Mouse (Mus musculus) c-Kit-positive CD71-positive TER-119-positive erythroid progenitor cells, embryonic 14.5 days (primary cell): ENCODE data around the gene Ccl2.

Source experiments
- DNase-seq: peaks from one replicate; pipeline ENCODE4 v3.0.0-alpha.2; 2013; ENCODE audit warnings: low spot score

Ccl2 gene

DNA sequence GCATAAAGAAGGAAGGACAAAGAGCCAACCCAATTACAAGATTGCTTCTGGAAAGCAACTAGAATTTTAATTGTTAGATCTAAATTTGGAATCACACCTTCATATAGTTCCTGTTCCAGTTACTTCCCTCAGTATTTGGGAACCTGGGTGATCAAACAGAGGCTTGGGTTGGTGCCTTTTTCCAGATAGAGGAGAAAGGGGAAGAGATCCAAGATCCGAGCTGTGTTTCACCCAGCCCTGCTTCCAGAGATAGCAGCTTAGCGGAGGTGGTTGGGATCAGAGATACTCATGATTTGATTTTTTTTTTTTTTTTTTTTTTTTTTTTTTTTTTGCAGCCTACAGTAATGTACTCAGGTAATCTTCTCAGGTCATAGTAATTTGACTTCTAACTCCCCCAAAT, 486 bp downstream of the Ccl2 start:
- DNase-seq: no peak

DNA sequence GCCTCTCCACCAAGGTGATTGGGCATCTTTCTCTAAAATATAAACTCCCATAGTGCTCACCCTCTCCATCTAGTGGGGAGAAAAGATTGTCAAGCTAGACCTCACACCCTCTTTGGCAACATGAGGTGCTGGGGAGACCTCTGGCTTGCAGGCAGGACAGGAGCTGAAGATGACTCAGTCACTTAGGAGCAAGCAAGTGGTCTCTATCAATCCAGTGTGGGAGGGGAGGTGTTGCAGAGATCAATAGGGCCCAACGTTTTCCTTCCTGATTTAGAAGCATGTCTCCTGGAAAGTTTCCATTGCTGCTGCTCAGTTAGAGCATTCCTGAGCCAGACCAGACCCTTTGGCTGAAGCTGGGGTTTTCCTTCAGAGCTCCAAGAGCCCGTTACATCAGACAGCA, 3.2 kb downstream of the Ccl2 start, which contains the start of gene Gm17268:
Gene Gm17268 (minus strand): TSS at position 28 of the 400 bp plus-strand sequence.
- DNase-seq: no peak

DNA sequence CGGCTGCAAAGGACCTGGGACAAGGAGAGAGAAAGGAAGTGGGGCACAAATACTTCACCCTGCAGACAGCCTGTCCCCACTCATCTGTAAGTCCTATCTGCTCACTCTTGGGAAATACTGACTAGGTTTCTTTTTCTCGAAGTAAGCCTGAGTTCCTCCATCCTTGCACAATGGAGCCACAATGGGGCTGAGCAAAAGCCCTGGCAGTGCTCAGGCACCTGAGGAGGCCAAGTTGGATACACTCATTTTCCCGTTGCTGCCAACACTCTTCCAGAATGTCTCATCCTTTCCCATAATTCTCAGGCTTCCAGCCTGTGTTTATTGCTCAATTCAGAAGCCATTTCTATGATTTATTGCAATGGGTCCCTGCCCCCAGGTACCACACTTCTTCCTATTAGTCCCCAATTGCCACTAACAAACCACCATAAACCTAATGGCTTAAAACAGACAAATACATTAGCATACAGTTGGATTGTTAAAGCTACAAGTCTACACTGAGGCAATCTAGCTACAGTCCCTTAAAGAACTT, 3.8 kb downstream of the Ccl2 start:
- DNase-seq: no peak

DNA sequence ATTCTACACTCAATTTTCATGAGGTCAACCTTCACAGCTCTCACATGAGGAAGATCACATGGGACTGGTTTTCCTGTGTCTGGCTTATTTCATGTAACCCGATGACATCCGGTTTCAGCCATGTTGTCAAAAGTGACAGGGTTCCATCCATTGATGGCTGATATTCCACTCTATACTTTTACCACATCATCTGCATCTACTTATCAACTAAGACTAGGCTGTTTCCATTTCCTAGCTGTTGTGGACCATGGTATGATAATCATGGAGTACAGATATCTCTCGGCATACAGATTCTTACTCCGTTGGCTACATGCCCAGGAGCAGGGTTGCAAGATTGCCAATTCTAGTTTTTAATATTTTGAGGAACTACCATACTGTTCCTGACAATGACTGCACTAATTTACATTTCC, 6.3 kb downstream of the Ccl2 start:
- no peak for DNase-seq

DNA sequence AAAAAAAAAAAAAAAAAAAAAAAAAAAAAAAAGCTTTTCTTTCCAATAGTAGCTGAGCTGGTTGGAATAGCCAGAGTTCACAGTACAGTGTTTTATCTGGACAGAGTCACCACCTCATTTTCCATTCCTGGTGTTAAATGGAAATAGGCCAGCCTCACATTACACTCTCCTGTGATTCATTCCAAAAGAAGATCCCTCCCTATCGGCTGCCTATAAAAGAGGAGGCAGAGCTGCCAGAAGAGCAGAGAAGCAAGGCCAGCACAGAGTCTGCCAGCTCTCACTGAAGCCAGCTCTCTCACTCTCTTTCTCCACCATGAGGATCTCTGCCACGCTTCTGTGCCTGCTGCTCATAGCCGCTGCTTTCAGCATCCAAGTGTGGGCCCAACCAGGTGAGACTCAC, 10.1 kb downstream of the Ccl2 start, which contains the start of gene Ccl7:
Gene Ccl7 (plus strand): TSS at position 242 of the 400 bp plus-strand sequence.
- DNase-seq: no peak

DNA sequence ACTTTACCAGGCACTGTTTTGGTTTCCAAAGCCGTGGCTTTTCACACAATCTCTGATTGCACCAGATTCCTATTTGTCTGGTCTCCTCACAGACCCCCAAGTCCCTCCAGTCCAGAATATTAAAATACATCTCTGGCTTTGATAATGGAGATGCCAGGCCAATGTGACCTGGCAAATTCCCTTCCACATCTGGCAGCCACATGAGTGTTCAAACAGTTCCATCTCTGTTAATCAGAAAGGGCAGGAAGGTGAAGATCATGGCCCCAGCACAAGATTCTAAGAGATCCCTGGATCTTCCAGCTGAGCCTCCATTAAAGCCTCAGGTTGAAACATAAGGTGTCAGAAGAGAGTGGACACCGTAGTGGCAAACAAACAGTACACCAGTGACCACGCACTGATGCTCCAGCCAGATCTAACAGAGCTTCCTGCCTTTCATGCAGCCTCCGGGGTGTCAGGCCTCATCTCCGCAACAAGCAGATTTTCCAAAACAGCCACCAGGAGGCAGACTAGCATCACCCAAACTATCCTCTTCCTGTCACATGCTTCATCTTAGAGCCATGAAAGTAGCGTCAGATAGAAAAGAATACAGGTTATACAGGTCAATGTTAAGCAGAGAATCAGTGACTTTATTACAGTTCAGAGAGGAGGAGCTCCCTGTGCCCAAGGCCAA, 12.5 kb downstream of the Ccl2 start:
- DNase-seq: peak; percentile 5

DNA sequence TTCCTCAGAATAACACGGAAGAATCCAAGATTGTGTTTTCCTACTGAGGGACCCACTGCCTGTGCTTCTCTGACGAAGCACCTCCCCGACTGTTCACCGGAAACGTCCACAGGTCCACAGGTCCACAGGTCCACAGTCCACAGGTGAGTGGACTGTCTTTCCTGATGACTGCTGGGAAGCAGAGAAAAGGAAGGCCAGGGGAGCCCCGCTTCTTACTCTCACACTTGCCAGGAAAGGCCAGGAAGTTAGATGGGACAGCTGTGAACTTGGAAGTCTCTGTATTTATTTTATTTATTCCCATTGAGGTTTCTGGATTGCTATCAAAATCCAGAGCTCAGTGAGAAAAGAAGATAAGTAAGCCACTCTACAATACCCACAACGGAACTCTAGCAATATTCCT, 18.5 kb downstream of the Ccl2 start:
- no peak for DNase-seq

DNA sequence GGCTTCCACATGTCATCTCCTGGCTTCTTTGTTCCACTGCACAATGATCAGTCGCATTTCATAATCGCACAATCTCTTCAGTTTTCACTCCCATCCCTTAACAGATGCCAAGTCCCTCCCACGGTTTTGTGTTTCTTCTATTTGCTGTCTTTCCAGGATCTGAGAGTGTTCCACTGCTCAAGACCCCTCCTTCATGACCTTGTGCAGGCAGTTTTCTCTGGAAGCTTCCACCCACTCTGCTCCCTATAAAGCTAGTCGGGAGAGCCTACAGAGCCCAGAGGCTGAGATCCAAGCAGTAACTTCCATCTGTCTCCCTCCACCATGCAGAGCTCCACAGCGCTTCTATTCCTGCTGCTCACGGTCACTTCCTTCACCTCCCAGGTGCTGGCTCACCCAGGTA, 22.3 kb downstream of the Ccl2 start, which contains the start of gene Ccl11:
Gene Ccl11 (plus strand): TSS at position 178 of the 400 bp plus-strand sequence.
- no peak for DNase-seq

DNA sequence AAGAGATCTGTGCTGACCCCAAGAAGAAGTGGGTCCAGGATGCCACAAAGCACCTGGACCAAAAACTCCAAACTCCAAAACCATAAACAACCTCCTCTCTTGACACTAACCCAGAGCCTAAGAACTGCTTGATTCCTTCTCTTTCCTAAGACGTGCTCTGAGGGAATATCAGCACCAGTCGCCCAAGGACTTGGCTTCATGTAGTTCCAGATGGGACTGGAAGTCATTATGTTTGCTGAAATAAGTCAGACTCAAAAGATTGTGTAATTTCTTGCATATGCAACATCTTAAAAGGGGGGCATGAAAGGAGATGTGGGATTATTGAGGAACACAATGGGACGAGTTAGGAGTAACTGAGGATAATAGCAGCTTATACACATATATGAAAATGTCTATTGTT, 26.9 kb downstream of the Ccl2 start:
- DNase-seq: no peak

DNA sequence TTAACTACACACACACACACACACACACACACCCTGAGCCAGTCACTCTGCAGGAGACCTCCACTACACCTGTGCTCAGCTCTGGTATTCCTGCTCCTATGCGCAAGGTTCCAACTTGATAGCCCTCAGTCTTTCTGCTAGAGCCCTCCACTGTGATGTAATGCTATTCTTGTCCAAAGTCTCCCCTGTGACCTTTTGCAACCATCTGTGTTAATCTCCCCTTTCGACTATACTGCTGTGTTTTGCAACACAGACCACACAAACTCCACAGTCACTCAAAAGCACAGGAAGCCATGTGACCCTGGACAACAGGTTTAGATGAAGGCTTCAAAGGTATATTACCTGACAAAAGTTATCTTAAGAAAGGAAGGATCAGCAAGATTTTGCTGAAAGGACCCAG, 28.1 kb downstream of the Ccl2 start:
- no peak for DNase-seq

DNA sequence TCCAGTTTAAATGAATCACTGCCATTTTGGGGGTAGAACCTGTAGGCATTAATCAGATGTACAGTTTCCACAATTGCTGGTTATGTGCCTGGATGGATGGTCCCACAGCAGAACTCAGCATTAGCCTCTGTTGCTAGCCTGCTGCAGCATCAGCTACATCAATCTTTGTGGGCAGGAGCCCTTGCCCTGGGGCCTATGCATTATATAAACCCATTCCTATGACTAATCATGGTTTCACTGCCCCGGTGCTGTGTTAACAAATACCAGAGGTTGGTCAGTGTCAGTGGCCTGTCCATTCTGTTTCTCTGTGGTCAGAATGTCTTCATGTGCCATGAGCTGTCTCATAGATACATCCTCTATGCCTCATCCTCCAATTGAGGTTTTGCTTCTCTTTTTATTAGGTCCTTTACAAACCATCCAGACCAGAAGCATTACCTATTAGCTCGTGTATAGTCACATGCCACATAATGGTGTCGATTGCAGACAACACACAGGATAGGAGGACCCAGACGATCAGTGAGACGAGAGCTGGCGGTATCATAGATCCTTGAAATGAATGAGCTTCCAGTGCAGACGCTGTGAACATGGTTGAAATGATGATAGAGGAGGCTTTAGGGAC, 31.7 kb downstream of the Ccl2 start:
- DNase-seq: no peak

DNA sequence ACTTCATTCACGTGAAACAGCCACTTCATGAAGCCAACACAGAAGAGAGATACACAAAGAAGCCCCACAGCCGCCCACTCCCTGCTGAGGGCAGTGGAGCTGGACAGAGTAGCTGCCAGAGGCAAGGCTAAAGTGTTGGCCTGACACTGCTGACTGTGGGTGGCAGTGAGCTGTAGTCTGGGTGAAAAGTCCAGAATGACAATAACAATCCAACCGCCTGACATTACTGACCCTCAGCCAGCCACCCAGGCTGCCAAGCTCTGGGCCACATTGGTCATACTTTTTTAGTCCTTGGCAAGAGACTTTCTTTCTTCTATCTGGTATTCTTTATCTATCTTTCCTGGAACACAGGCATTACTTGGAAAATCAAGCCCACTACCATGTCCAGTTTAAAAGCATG, 35.7 kb downstream of the Ccl2 start:
- DNase-seq: no peak

DNA sequence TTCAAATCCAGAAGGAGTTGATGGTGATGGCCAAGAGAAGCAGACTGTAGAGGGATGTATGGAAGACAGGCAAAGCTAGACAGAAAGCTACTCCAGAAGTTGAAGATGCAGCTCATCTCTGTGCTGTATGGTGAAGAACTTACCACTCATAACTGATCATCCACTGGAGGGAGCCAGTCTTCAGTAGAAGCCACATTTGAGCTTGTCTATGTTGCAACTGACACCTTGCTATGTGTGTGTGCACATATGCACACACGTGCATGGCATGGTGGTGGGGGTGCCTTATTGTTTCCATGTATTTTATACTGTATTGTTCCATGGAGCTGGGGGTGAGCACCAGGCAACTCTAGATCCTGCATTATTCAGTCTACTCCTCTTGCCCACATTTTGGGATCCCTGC, 37.0 kb downstream of the Ccl2 start:
- no peak for DNase-seq

DNA sequence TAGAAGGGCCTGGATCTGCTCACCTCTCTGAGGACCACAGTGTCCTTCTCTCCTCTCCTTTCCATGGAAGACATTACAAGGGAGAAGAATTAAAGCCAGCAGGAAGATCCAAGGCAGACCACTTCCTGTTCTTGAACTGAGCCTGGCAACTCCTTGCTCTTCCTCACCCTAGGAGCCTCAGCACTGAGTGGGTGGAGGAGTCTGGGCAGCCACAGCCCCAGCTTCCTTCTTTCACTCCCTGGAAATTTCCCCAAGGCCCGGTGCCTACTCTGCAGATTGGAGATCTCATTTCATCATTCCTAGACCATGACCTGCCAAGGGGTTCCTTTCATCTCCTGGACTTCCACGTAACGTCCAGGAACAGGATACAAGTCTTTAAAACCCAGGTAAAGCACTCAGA, 37.6 kb downstream of the Ccl2 start:
- DNase-seq: no peak

DNA sequence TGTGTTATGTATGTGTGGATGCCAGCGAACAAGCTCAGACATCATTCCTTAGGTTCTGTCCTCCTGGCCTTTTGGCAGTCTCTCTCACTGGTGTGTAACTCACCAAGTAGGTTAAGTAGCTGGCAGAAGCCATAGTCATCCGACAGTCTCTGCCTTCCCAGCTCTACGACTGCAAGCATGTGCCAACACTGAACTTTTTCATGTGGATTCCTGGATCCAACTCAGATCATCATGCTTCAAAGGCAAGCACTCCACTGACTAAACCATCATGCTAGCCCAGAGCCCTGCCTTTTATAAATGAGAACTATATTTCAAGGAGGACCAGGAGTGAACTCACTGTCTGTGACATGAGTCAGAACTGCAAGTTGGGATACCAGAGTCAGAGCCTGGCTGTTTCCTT, 38.3 kb downstream of the Ccl2 start:
- DNase-seq: no peak

DNA sequence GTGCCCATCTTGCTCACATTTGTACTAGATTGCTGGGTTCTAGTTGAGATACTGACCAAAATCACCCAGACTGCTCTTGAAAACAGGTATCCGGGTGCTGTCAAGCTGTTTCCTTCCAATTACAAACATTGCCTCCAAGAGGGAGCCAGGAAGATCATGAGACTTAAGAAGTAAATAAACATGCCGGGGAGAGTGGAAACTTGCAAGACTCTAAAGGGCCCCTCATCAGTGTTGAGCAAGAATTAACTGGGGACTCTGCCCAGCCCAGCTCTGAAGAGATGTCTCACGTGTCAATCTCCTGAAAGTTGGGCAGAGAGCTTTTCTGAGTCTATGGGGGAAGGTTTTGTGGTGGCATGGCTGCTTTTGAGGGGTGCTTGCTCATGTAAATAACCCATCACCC, 41.7 kb downstream of the Ccl2 start:
- no peak for DNase-seq

DNA sequence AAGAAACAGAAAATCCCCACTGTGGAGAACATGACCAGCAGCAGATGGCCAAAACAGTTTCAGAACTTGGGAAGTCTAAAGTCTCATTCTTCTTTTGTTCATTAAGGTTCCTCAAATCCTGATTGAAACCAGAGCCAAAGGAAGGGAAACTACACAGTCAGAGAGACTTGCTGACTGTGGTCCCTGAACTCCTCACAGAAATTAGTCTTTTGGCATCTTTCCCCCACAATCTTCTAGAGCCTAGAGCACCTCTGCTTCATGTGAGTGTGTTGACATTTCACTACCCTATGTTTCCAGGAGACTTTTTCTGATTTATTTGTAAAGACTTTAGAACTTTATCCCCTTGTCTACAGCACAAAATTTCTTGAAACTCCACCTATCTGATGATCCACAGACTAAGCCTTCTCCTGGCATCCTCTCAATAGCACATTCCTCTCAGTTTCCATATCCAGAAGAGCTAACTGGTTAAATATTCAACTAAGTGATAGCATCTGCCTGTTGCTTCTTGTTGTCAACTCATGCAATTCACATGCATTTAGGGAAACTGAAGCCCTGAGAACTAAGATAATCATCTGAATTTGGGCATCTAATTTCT, 42.9 kb downstream of the Ccl2 start:
- no peak for DNase-seq

DNA sequence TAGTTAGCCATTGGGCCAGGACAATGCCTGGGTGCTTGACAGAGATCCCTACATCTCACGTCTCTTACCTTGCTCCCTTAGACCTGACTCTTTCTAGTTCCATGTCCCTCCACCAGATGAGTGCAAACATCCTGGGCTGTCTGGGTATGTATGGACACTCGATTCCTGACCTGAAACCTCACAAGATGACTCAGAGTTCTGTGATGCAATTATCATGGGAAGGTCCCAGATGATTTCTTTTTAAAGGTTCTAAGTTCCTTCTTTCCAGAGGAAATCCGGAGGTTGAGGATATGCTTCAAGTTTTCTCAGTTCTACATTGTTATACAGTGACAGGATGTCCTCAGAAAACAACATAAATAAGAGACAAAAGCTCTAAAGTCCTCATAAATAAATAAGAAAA, 45.5 kb downstream of the Ccl2 start:
- no peak for DNase-seq

DNA sequence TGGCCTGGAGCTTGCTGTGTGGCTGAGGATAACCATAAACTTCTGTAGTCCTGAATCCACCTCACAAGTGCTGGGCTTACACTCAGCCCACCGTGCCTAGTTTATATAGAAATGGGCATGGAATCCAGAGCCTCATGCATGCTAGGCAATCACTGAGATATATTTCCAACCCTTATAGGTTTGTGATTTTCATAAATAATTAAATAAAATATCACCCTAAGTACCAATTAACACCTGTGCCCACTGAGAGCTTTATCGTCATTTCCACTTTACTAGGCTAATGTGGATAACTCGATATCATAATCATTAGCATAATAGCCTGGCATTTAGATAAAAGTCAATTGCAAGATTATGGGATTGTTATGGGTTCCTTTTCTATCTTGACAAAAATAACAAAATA, 49.0 kb downstream of the Ccl2 start:
- DNase-seq: no peak
